Mouse (Mus musculus): Measurements from ENCODE around the gene Abl2. TPM values are rescaled to one million over a fixed set of nuclear protein-coding genes. Genes with fewer than 3 reads are reported as not detected.

Gene Abl2
- polyA plus RNA-seq, 2 experiments: 6.9 to 10.9 TPM

GRCm38 (mm10) chr1:156565328-156565727 is 6.7 kb downstream of the Abl2 start:
- H3K4me1 ChIP-seq (ENCODE audit: control insufficient read depth, insufficient read depth, low read length): peaks cover 8% of the 10 kb centered on the region; the same call in 1 of the 2 replicates
- ATAC-seq (ENCODE audit: low FRiP score, low read depth): no peak
- no peak overlapping the region for H3K27ac ChIP-seq (replicated peaks; ENCODE audit: low read depth, low read length)
- no peaks in the 10 kb centered on the region for H3K27me3 ChIP-seq (ENCODE audit: control insufficient read depth, insufficient read depth, low read length)
- H3K9ac ChIP-seq (ENCODE audit: low read depth, low read length, severe bottlenecking): no peak overlapping the region
- WGBS: 78% methylated on average over 2 of the region's 2 CpGs
- TF ChIP-seq POLR2A (IDR thresholded peaks at IDR 0.05; ENCODE audit: borderline replicate concordance, extremely low read depth, insufficient read depth, insufficient read length): no peak
- H3K4me2 ChIP-seq (replicated peaks; ENCODE audit: low read depth, low read length, severe bottlenecking): no peak overlapping the region
- H3K36me3 ChIP-seq (ENCODE audit: control insufficient read depth, insufficient read depth, low read length): no peaks in the 10 kb centered on the region
- no peak overlapping the region for H3K4me3 ChIP-seq (replicated peaks; ENCODE audit: low read length)
- DNase-seq (ENCODE audit: low spot score): no peak
- H3K9me3 ChIP-seq (ENCODE audit: control insufficient read depth, low read length): no peaks in the 10 kb centered on the region

GRCm38 (mm10) chr1:156566132-156566531 is 7.5 kb downstream of the Abl2 start:
- Histone ChIP-seq H3K4me2 (replicated peaks; ENCODE audit: low read depth, low read length, severe bottlenecking) (no peak overlapping the region), H3K27me3 (ENCODE audit: control insufficient read depth, insufficient read depth, low read length) (no peaks in the 10 kb centered on the region), H3K4me3 (replicated peaks; ENCODE audit: low read length) (no peak overlapping the region), H3K9me3 (ENCODE audit: control insufficient read depth, low read length) (no peaks in the 10 kb centered on the region), H3K36me3 (ENCODE audit: control insufficient read depth, insufficient read depth, low read length) (no peaks in the 10 kb centered on the region), H3K27ac (replicated peaks; ENCODE audit: low read depth, low read length) (no peak overlapping the region), H3K9ac (ENCODE audit: low read depth, low read length, severe bottlenecking) (no peak overlapping the region), H3K4me1 (ENCODE audit: control insufficient read depth, insufficient read depth, low read length) (peaks cover 4% of the 10 kb centered on the region; the same call in 1 of the 2 replicates)
- no peak for TF ChIP-seq POLR2A (IDR thresholded peaks at IDR 0.05; ENCODE audit: borderline replicate concordance, extremely low read depth, insufficient read depth, insufficient read length)
- no peak for DNase-seq (ENCODE audit: low spot score)
- 94% methylated on average over 3 of the region's 3 CpGs for WGBS
- ATAC-seq (ENCODE audit: low FRiP score, low read depth): no peak

GRCm38 (mm10) chr1:156569615-156570014 is 11.0 kb downstream of the Abl2 start:
- 90% methylated on average over 4 of the region's 4 CpGs for WGBS
- Histone ChIP-seq H3K4me1 (ENCODE audit: control insufficient read depth, insufficient read depth, low read length) (0 out of 2 replicates have a peak, but pooled peaks cover 4% of the 10 kb centered on the region), H3K36me3 (ENCODE audit: control insufficient read depth, insufficient read depth, low read length) (no peaks in the 10 kb centered on the region), H3K4me2 (replicated peaks; ENCODE audit: low read depth, low read length, severe bottlenecking) (no peak overlapping the region), H3K9ac (ENCODE audit: low read depth, low read length, severe bottlenecking) (no peak overlapping the region), H3K9me3 (ENCODE audit: control insufficient read depth, low read length) (no peaks in the 10 kb centered on the region), H3K4me3 (replicated peaks; ENCODE audit: low read length) (no peak overlapping the region), H3K27ac (replicated peaks; ENCODE audit: low read depth, low read length) (no peak overlapping the region), H3K27me3 (ENCODE audit: control insufficient read depth, insufficient read depth, low read length) (no peaks in the 10 kb centered on the region)
- no peak for TF ChIP-seq POLR2A (IDR thresholded peaks at IDR 0.05; ENCODE audit: borderline replicate concordance, extremely low read depth, insufficient read depth, insufficient read length)
- ATAC-seq (ENCODE audit: low FRiP score, low read depth) (no peak), DNase-seq (ENCODE audit: low spot score) (no peak)

GRCm38 (mm10) chr1:156572952-156573351 is 14.4 kb downstream of the Abl2 start:
- Histone ChIP-seq H3K27me3 (ENCODE audit: control insufficient read depth, insufficient read depth, low read length) (no peaks in the 10 kb centered on the region), H3K4me3 (replicated peaks; ENCODE audit: low read length) (no peak overlapping the region), H3K4me2 (replicated peaks; ENCODE audit: low read depth, low read length, severe bottlenecking) (no peak overlapping the region), H3K27ac (replicated peaks; ENCODE audit: low read depth, low read length) (no peak overlapping the region), H3K4me1 (ENCODE audit: control insufficient read depth, insufficient read depth, low read length) (no peaks in the 10 kb centered on the region), H3K36me3 (ENCODE audit: control insufficient read depth, insufficient read depth, low read length) (peaks cover 2% of the 10 kb centered on the region; the same call in 1 of the 2 replicates), H3K9me3 (ENCODE audit: control insufficient read depth, low read length) (no peaks in the 10 kb centered on the region), H3K9ac (ENCODE audit: low read depth, low read length, severe bottlenecking) (no peak overlapping the region)
- ATAC-seq (ENCODE audit: low FRiP score, low read depth) (no peak), DNase-seq (ENCODE audit: low spot score) (no peak)
- no peak for TF ChIP-seq POLR2A (IDR thresholded peaks at IDR 0.05; ENCODE audit: borderline replicate concordance, extremely low read depth, insufficient read depth, insufficient read length)
- 81% methylated on average over 4 of the region's 4 CpGs for WGBS

- TF ChIP-seq POLR2A (IDR thresholded peaks at IDR 0.05; ENCODE audit: borderline replicate concordance, extremely low read depth, insufficient read depth, insufficient read length): no peak
- Histone ChIP-seq H3K4me3 (replicated peaks; ENCODE audit: low read length) (no peak overlapping the region), H3K4me1 (ENCODE audit: control insufficient read depth, insufficient read depth, low read length) (peaks cover 10% of the 10 kb centered on the region), H3K9ac (ENCODE audit: low read depth, low read length, severe bottlenecking) (no peak overlapping the region), H3K27me3 (ENCODE audit: control insufficient read depth, insufficient read depth, low read length) (no peaks in the 10 kb centered on the region), H3K9me3 (ENCODE audit: control insufficient read depth, low read length) (no peaks in the 10 kb centered on the region), H3K27ac (replicated peaks; ENCODE audit: low read depth, low read length) (no peak overlapping the region), H3K36me3 (ENCODE audit: control insufficient read depth, insufficient read depth, low read length) (peaks cover 2% of the 10 kb centered on the region; the same call in 1 of the 2 replicates), H3K4me2 (replicated peaks; ENCODE audit: low read depth, low read length, severe bottlenecking) (no peak overlapping the region)
- DNase-seq (ENCODE audit: low spot score) (no peak), ATAC-seq (ENCODE audit: low FRiP score, low read depth) (no peak)
- WGBS: 38% methylated on average over 11 of the region's 11 CpGs
Measured at GRCm38 (mm10) chr1:156581149-156581548, 22.6 kb downstream of the Abl2 start.

- DNase-seq (ENCODE audit: low spot score) (no peak), ATAC-seq (ENCODE audit: low FRiP score, low read depth) (no peak)
- Histone ChIP-seq H3K4me3 (replicated peaks; ENCODE audit: low read length) (no peak overlapping the region), H3K4me1 (ENCODE audit: control insufficient read depth, insufficient read depth, low read length) (peaks cover 10% of the 10 kb centered on the region), H3K9ac (ENCODE audit: low read depth, low read length, severe bottlenecking) (no peak overlapping the region), H3K4me2 (replicated peaks; ENCODE audit: low read depth, low read length, severe bottlenecking) (no peak overlapping the region), H3K27me3 (ENCODE audit: control insufficient read depth, insufficient read depth, low read length) (no peaks in the 10 kb centered on the region), H3K27ac (replicated peaks; ENCODE audit: low read depth, low read length) (no peak overlapping the region), H3K9me3 (ENCODE audit: control insufficient read depth, low read length) (no peaks in the 10 kb centered on the region), H3K36me3 (ENCODE audit: control insufficient read depth, insufficient read depth, low read length) (no peaks in the 10 kb centered on the region)
- 67% methylated on average over 1 of the region's 1 CpGs for WGBS
- TF ChIP-seq POLR2A (IDR thresholded peaks at IDR 0.05; ENCODE audit: borderline replicate concordance, extremely low read depth, insufficient read depth, insufficient read length): no peak
Measured at GRCm38 (mm10) chr1:156584175-156584574, 25.6 kb downstream of the Abl2 start.

All from limb, embryonic 14.5 days (tissue).